Mouse (Mus musculus): ENCODE measurements around the gene Gm17689.

Gene Gm17689

GRCm38 (mm10) chr9:36582535-36582934 lies at the start of gene Gm17689:
TSS of gene Gm17689 (minus strand) at chr9:36582635.
- no peak for DNase-seq (ENCODE audit: low spot score)

GRCm38 (mm10) chr9:36541863-36542262 lies 40.6 kb downstream of the Gm17689 start, which contains the start of gene Gm5615:
TSS of gene Gm5615 (minus strand) at chr9:36541963.
- no peak for DNase-seq (ENCODE audit: low spot score)
